Mouse (Mus musculus) bone marrow macrophage, adult 2 months (primary cell): ENCODE measurements around the gene Git2.

Source experiments
- CTCF ChIP-seq: IDR thresholded peaks from 2 replicates; pipeline ENCODE4 v1.5.1; 2012; ENCODE audit warnings: low read depth, mild to moderate bottlenecking, low read length, moderate library complexity
- POLR2A ChIP-seq: IDR thresholded peaks from 2 replicates; pipeline ENCODE4 v1.6.1; 2012; ENCODE audit warnings: mild to moderate bottlenecking, low read depth, low read length, borderline replicate concordance

DNA sequence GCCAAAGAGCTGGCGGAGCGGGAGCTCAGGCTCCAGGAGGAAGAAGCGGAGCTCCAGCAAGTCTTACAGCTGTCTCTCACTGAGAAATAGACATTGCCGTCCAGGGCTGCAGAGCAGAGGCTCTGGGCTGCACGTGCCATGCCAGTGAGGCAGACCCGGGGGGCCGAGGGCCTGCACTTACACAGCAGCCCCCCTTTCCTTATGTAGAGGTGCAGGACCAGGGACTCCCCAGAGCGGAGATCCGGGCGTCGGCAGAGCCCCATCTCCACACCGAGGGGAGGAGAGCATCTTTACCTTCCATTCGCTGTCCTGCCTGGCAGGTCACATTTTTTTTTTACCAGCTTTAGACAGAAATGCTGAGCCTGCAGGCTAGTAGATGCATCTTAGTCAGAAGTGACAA is 29.0 kb upstream of the Git2 start:
- TF ChIP-seq CTCF (no peak), POLR2A (no peak)
